Mouse (Mus musculus) liver, embryonic 14.5 days (tissue): ENCODE measurements at regions not wholly inside any gene's neighbourhood (a gene's known extent, or its start where the extent isn't known, plus 50 kb on each side); places are given as distances from the start of the nearest gene placed in this dataset.

Experiments used
- CTCF ChIP-seq: IDR thresholded peaks from 2 replicates; pipeline ENCODE4 v1.5.1; 2016; ENCODE audit warnings: antibody characterized with exemption, low read depth, control low read depth
- EP300 ChIP-seq: IDR thresholded peaks from 2 replicates; pipeline ENCODE4 v1.6.1; 2016; ENCODE audit warnings: antibody characterized with exemption, low read depth

GRCm38 (mm10) chr4:7313219-7313618 lies 925.6 kb downstream of the Car8 start:
- TF ChIP-seq CTCF (no peak), EP300 (no peak)
